Mouse (Mus musculus): Measurements from ENCODE around the gene Cdc14a.

- TF ChIP-seq POLR2A (IDR thresholded peaks at IDR 0.05; ENCODE audit: low read depth, low read length): no peak
- TF ChIP-seq CTCF (IDR thresholded peaks at IDR 0.05; ENCODE audit: extremely low read depth, insufficient read depth, insufficient read length, insufficient replicate concordance): peak; percentile 95
These were observed 96.7 kb downstream of the Cdc14a start for GRCm38 (mm10) chr3:116327001-116327615.
